Mouse (Mus musculus) left cerebral cortex, adult 11 months (tissue): Measurements from ENCODE around the gene Skap1.
"Not testable (repeated sequence)": the region's sequence is repeated elsewhere in the genome, so short reads cannot be mapped to it uniquely, and the experiment has no call there.

ENCODE experiments used
- DNase-seq: peaks from one replicate; pipeline ENCODE4 v3.0.0; 2022; ENCODE audit warnings: low spot score

The Skap1 gene

DNA sequence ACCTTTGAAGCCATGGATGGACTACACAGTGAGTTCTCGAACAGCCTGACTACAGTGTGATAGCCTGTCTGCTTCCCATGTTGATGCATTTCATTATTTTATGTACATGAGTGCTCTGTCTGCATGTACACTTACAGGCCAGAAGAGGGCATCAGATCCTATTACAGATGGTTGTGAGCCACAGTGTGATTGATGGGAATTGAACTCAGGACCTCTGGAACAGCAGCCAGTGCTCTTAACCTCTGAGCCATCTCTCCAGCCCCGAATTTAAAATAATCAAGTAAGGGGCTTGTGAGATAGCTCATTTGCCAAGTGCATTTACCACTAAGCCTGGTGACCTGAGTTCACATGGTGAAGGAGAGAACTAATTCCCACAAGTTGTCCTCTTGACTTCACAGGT lies 317.0 kb downstream of the Skap1 start:
- DNase-seq, result no peak

DNA sequence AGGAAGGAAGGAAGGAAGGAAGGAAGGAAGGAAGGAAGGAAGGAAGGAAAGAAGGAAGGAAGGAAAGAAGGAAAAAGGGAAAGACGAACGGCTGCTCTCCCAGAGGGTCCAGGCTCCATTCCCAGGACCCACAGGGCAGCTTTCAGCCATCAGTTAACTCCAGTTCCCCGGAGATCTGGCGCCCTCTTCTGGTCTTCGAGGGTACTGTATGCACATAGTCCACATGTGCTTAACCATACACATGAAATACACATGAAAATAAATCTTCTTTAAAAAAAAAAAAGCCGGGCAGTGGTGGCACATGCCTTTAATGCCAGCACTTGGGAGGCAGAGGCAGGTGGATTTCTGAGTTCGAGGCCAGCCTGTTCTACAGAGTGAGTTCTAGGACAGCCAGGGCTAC lies 320.5 kb downstream of the Skap1 start:
- DNase-seq, result not testable (repeated sequence)

DNA sequence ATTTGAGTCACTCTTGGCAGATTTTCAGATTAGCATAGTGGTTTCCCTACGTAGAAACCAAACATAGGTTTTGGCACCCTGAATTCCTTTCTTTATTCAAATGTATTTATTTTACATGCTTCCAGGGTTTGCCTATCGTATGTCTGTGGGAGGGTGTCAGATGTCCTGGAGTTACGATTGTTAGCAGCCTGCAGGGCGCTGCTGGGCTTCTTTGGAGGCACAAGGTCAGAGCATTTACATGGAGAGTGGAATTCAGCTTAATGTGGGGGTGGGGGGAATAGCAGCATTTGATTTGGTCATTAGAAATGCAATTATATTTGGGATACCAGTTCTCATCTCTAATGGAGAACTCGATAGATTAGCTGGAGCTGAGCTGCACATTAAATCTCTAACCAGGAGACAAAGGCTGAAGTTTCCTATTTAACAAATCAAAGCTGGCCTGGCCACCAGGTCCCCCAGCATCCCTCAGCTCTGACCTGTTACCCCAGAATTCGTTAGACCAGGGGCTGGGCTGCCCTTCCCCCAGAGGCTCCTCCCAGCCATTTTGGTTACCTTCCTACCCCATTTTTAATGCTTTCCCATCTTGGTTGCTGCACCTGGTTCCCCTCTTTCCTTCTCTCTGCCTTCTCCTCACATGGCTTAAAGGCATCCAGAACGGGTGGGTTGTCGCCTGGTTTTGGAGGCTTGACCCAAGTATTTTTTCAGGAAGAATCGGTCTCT lies 322.5 kb downstream of the Skap1 start:
- DNase-seq, result no peak

DNA sequence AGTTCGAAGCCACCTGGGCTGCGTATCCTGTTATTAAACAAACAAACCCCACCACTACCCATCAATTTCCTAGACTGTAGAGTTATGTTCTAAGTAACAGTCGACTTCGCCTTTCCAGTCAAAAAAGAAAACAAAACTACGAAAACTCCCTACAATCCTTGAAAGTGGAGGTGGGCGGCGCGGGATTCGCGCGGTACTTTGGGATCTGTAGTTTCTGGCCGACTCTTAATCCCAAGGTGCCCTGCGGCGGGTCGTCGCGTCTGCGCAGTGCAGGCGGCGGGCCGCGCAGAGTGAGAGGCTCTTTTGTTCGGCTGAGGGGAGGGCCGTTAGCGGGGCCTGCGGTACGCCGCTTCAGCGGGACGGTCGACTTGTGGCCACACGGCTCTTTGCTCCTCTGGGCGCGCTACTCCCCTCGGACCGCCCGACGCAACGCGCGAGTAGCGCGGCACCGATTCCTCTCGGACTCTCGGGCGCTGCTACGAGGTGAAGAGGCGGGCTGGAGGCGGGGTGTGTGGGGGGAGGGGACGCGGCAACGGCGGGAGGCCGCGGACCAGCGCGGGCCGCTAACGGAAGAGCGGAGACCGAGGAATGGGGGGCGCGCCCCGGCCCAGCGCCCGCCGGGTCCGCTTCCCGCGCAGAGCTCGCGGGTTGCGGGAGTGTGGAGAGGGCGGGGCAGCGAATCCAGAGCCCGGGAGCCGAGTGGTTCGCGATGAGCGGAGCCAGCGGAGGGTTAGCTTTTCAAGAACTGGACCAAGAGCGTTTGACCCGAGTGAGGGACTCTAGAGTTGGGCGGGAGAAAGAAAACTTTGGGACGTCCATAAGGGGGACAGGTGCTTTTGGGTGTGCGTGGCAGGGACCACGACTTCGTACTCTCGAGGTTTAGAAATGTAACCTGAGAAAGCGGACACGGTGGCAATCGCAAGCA lies 324.7 kb downstream of the Skap1 start, which contains the start of gene Cbx1:
Cbx1 (plus strand) TSS at position 257 of the 925 bp plus-strand sequence.
- DNase-seq, result peak; percentile 84

DNA sequence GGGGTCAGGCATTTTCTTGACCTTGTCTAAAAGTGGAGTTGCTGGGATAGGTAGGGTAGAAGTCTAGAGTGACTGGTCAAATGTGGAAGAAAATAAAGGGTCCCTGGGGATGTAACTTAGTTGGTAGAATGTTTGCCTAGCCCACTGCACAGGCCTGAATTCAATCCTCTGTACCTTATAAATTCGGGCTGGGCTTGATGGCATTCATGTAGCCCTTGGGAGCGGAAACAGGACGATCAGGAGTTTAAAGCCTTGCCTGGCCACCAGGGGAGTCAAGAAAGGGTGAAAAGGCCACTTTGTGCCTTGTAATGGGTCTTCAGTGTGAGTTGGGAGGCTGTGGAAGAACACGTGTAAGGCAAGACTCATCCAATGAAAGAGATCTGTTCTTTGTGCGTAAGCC lies 325.6 kb downstream of the Skap1 start:
- no peak for DNase-seq

DNA sequence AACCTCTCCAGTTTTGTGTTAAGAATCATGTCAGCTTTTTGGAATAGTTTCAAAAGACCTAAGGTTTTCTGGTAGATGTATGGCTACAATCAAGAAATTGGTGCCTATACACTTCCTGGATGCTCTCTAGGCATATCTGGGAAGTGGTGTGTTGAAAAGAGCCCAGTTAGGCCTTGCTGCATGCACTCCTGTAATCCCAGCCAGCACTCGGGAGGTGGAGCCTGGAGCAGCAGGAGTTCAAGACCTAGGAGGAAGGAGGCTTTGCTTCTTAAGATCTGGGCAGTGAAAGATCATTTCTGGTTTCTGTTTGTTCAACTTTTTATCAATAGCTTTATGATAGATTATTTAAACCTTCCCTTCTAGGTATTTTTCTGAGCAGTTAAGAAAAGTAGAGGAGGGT lies 326.3 kb downstream of the Skap1 start:
- no peak for DNase-seq

DNA sequence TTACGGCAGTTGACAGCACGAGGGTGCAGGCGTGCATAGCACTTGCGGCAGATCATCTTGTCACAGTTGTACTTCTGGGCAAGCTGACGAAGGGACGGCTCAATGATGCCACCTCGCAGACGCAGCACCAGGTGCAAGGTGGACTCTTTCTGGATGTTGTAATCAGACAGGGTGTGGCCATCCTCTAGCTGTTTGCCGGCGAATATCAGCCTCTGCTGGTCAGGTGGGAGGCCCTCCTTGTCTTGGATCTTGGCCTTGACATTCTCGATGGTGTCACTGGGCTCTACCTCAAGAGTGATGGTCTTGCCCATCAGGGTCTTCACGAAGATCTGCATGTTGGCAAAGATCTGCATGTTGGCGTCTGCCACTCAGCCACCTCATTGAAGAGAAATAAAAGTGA lies 331.1 kb downstream of the Skap1 start:
- no peak for DNase-seq

DNA sequence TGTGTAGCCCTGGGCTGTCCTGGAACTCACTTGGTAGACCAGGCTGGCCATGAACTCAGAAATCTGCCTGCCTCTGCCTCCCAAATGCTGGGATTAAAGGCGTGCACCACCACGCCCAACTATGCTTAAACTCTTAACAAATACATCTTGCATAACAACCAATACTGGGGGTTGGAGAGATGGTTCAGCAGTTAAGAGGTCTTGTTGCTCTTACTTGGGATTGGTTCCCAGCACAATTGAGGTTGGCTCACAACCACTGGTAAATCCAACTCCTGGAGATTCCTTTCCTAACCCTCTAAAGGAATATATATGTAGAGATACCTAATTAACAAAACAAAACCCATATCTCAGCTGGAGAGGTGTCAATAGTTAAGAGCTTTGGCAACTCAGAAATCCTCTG lies 331.7 kb downstream of the Skap1 start:
- DNase-seq, result no peak

DNA sequence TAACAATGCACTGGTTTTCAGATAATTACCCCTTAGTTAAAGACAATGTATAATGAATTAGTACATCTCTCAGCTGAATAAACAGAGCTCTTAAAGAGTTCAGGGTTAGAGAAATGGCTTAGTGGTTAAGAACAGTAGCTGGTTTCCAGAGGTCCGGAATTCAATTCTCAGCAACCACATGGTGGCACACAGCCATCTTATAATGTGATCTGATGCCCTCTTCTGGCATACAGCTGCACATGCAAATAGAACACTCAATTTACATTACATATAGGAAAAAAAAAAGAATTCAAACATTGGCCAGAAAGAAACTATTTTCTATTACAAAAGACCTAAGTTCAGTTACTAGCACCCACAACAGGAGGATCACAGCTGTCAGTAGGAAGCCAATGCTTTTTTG lies 332.2 kb downstream of the Skap1 start:
- no peak for DNase-seq

DNA sequence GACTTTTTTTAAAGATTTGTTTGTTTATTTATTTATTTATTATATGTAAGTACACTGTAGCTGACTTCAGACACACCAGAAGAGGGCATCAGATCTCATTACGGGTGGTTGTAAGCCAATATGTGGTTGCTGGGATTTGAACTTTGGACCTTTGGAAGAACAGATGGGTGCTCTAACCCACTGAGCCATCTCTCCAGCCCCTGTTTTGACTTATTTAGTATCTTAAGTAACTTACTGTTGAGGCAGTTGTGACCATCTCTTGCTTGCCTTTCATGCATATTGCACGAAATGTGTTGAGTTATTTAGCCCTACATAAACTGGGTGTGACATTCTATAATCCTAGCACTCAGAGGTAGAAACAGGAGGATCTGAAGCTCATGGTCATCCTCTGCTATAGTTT lies 335.1 kb downstream of the Skap1 start:
- DNase-seq, result no peak

DNA sequence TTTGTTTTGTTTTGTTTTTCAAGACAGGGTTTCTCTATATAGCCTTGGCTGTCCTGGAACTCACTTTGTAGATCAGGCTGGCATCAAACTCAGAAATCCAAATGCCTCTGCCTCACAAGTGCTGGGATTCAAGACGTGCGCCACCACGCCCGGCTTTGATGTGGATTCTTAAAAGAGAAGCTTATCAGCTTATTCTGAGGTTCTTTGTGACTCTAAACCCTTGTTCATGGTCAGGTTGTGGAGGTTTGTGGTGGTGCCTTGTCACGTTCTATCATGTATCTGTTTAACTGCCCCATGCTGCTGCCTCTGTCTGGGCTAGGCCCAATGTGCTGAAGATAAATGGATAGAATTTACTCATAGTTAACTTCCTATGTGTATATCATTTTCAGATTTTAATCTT lies 341.2 kb downstream of the Skap1 start:
- no peak for DNase-seq

DNA sequence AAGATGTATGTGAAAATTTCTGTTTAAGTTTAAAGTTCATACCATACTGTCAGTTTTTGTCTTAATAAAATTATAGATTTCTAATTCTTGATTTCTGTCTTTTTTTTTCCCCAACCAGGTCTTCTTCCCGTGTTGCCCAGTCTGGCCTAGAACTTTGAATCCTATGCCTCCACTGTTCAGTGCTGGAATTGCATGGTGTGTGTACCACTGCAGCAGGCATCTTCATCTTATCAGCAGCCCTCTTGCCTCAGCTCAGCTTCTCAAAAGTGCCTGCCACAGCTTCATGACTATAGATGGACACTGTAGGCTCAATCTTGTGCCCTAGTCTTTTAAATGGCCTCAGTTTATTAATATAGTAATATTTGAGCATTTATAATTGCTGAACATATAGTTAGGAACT lies 343.7 kb downstream of the Skap1 start:
- DNase-seq, result no peak
